Mouse (Mus musculus) CD4-positive, CD25-positive, alpha-beta regulatory T cell, adult 2 months (primary cell): ENCODE measurements around the gene 1700001P01Rik.
"Not testable (repeated sequence)": the region's sequence is repeated elsewhere in the genome, so short reads cannot be mapped to it uniquely, and the experiment has no call there.

Experiments used
- DNase-seq: peaks from one replicate; pipeline ENCODE4 v3.0.0-alpha.2; 2012; ENCODE audit warnings: low read depth, low spot score

The 1700001P01Rik gene

DNA sequence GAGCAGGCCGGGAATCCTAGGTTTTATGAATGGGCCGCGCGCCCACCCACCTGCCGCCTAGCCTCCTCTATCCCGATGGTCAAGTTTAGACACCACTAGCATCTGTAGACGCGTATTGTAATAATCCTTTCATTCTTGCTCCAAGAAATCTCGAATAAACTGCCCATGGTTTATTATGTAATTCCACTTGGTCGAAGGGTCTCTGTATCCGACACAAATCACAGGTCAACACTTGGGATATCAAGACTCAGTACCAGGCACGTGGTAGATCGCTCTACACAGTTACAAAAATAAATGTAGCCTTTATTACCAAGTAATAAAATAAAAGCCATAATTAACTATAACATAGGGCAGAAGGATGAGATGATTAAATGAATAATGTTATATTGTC is 30.4 kb downstream of the 1700001P01Rik start:
- DNase-seq = no peak

GRCm38 (mm10) chr11:97744718-97745330 is 30.9 kb downstream of the 1700001P01Rik start:
- peak; percentile 98 for DNase-seq

DNA sequence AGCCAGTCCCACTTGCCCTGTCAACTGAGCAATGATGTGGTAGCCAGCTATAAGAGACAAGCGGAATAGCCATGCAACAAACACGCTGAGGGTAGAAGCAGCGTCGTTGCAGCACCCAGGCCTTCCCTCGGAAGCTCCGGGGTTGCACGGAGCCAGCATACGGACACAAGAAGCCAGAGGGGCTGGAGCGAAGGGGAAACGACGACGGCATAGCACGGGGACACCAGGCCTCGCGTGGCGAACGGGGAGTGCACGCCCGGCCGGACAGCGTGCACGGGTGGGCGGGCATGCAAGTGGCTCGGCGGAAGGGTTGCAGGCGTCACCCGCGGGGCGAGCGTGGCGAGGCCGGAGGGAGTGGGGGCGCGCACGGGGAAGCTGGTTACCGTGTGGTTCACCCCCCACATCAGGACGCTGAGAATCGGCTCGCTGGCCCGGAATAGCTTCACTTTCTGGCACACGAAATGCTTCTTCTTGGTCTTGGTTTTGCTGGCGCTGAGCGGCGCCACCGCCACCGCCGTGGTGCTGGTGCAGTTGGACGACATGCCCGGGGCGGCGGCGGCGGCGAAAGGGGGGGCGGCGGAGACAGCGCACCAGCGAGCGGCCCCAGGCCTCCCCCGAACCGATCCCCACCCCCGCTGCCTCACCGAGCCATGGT is 31.5 kb downstream of the 1700001P01Rik start, which contains the start of gene Pip4k2b:
Gene Pip4k2b (minus strand): TSS at position 642 of the 655 bp plus-strand sequence.
- no peak for DNase-seq

DNA sequence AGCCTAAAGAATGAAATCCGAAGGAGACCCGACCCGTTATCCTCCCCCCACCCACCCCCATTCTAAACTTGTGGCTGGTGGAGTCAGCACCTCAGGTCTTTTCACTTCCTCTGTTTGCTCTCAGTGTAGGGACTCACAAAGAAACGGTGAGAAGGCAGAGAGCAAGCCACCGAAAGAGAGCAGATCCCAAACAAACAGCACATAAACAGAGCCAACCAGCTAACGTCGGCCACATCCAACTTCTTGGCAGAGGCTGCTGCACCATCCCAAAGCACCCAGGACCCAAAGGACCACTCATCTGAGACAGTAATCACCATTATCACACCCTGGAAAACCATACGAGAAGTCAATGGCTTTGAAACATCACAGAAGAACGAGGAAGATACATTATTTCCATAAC is 32.3 kb downstream of the 1700001P01Rik start:
- peak; percentile 30 for DNase-seq

GRCm38 (mm10) chr11:97742591-97742990 is 33.1 kb downstream of the 1700001P01Rik start:
- no peak for DNase-seq

DNA sequence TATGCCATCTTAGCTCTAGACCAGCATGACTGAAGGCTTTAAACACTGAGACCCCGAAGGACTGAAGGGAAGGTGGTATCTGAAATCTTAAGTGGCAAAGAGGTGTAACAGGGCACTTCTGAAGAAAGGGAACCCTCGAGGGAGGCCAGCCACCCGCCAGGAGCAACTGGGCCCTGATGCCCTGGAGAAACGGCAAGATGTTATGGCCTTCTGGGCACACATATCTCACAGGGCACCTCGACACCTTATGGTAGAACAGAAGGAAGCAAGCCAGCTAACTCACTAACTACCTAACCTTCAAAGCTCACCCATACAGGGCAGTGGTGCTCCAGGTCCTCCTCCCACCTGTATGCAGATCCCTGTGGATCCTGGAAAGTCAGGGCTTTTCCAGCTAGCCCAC is 33.6 kb downstream of the 1700001P01Rik start:
- DNase-seq = no peak

DNA sequence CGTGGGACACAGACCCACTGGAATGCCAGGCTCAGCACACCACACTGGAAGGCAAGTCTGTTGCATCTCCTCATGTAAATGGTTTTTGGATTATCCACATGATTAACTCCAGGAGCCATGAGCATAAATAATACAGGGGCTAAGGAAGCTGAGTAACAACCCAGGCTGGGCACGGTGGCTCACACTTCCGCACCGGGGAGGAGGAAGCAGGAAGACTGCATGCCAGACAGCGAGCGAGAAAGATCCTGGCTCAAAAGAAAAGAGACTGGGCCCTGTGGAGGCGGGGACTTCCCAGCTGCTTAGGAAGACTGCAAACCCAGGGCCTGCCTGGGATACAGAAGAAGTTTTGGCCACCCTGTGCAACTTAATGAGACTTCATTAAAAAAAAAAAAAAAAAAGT is 35.5 kb downstream of the 1700001P01Rik start:
- peak; percentile 41 for DNase-seq

- DNase-seq = peak; percentile 46
Observed at GRCm38 (mm10) chr11:97739155-97739554, 36.6 kb downstream of the 1700001P01Rik start.

DNA sequence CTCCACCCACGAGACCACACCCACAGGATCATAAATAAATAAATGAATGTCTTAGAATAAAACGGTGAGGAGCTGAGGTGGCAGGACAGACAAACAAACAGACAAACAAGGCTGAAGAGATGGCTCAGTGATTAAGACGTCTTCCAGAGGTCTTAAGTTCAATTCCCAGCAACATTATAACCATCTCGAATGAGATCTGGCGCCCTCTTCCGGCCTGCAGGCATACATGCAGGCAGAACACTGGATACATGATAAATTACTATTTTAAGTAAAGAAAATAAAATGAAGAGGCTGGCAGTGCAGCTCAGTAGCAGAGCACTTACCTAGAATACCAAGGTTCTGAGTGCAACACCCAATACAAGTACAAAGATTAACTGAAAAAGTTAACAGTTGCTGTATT is 37.0 kb downstream of the 1700001P01Rik start:
- DNase-seq = peak; percentile 67

DNA sequence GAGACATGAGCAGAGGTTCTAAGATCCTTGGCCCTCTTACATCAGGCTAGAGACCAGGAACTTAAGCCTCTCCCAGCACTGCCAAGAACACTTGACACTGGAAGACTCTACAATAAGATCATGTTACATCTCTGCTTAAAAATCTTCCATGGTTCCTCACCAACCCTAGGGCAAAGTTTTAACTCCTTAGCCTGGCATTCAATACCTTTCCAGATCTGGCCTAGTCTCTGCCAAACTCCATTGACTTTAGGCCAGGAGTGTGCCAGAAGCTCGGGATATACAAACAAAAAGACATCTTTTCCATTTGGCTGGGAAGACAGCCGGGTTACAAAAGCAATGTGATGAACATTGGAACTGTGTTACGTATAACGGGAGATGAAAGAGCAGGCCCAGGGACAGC is 38.1 kb downstream of the 1700001P01Rik start:
- no peak for DNase-seq

DNA sequence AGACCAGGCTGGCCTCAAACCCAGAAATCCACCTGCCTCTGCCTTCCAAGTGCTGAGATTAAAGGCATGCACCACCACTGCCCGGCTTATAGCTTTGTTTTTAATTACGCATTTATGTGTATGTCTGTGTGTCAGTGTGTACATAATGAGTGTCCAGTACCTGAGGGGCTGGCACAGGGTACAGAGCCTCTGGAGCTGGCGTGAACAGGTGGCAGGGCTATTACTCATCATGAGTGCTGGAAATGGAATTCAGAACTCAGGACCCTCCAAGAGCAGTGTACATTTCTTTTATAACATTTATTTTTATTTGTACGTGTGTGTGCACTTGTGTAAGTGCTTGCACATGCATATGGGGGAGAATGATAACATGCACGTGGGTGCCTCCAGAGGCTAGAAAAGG is 39.1 kb downstream of the 1700001P01Rik start:
- no peak for DNase-seq

GRCm38 (mm10) chr11:97734810-97735209 is 40.9 kb downstream of the 1700001P01Rik start:
- not testable (repeated sequence) for DNase-seq

DNA sequence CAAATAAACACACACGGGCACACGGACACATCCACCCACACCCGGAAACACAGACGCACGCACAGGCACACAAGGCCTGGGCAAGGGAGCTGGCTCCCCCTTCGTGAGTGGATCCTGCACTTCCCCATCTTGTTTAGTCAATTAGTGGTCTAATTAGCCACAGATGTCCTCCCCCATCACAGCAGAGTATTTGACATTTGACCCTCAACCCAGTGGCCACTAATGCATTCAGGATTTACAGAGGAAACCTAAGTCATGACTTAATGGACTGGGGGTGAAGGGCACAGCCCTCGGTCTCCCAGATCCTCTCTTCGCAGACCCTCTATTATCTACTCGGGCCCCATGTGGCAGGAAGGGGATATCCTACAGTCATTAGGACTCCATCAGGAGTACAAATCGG is 42.0 kb downstream of the 1700001P01Rik start:
- no peak for DNase-seq

DNA sequence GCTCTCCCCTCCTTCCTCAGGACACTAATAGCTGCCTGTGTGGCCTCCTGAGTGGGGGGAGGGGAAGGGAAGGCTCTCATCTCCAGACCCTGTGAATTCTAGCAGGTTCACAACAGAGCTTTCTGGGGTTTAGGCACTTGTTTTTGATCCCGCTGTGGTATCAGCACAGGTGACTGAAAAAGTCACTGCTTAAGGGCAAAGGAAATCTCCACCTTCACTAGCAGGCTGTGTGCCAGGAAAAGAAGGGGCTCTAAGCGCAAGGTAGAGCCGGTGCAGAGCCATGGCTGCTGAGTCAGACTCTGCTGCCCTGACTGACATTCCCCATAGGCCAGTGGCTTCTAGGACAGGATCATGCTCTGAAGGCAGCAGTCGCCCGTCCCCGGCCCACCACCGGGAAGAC is 47.0 kb downstream of the 1700001P01Rik start:
- peak; percentile 47 for DNase-seq

GRCm38 (mm10) chr11:97728311-97728710 is 47.4 kb downstream of the 1700001P01Rik start:
- DNase-seq = peak; percentile 82

GRCm38 (mm10) chr11:97723709-97724108 is 52.0 kb downstream of the 1700001P01Rik start:
- no peak for DNase-seq
